Mouse (Mus musculus) kidney, embryonic 14.5 days (tissue): Measurements from ENCODE around the gene Gm28308. TPM values are rescaled to one million over a fixed set of nuclear protein-coding genes. Genes with fewer than 3 reads are reported as not detected.

Experiments
- ATAC-seq: fragments of 200-750 bp; cut with Nextera tagmentation; 2 replicates; pipeline ENCODE4 v1.8.0; 2017; ENCODE audit warnings: moderate number of reproducible peaks, mild to moderate bottlenecking, moderate TSS enrichment, moderate library complexity; ENCODE audit not compliant: low FRiP score, low TSS enrichment
- H3K27ac ChIP-seq: fragments of 300-500 bp; sonication (generic); 2 replicates; pipeline ENCODE4 v1.5.1; 2014; ENCODE audit warnings: low read depth, mild to moderate bottlenecking, low read length, moderate library complexity, mixed read lengths
- H3K27me3 ChIP-seq: fragments of 300-500 bp; sonication (generic); 2 replicates; pipeline ENCODE4 v1.6.1; 2014; ENCODE audit warnings: mild to moderate bottlenecking, low read length; ENCODE audit not compliant: control insufficient read depth, insufficient read depth
- H3K36me3 ChIP-seq: fragments of 300-500 bp; sonication (generic); 2 replicates; pipeline ENCODE4 v1.6.1; 2014; ENCODE audit warnings: low read length, mixed read lengths; ENCODE audit not compliant: control insufficient read depth, insufficient read depth
- H3K4me1 ChIP-seq: fragments of 300-500 bp; sonication (generic); 2 replicates; pipeline ENCODE4 v1.6.1; 2014; ENCODE audit warnings: low read length, mixed read lengths; ENCODE audit not compliant: control insufficient read depth, insufficient read depth
- H3K4me2 ChIP-seq: fragments of 300-500 bp; sonication (generic); replicated peaks from 2 replicates; pipeline ENCODE4 v1.6.1; 2014; ENCODE audit warnings: low read depth, mild to moderate bottlenecking, low read length
- H3K4me3 ChIP-seq: fragments of 300-500 bp; sonication (generic); 2 replicates; pipeline ENCODE4 v1.5.1; 2014; ENCODE audit warnings: mild to moderate bottlenecking, low read length
- H3K9ac ChIP-seq: fragments of 300-500 bp; sonication (generic); 2 replicates; pipeline ENCODE4 v1.6.1; 2014; ENCODE audit warnings: low read depth, mild to moderate bottlenecking, low read length, moderate library complexity
- H3K9me3 ChIP-seq: fragments of 300-500 bp; sonication (generic); 2 replicates; pipeline ENCODE4 v1.6.1; 2016; ENCODE audit warnings: low read length; ENCODE audit not compliant: control insufficient read depth
- WGBS: fragments of 180-500 bp; shearing (Covaris S2); extraction: QIAGEN DNeasy Blood & Tissue Kit; methylation state at CpG from one replicate; pipeline ENCODE4 v1.1.7; 2014; 5-methylcytosine and 5-hydroxymethylcytosine counted together
- polyA plus RNA-seq: library from polyadenylated mRNA; unstranded; fragments of >200 nt; fragmentation: Nextera tagmentation; extraction: Ambion mirVana; gene quantifications from 2 replicates; pipeline ENCODE4 v1.2.1, GENCODE M21; 2014

Gene Gm28308
- polyA plus RNA-seq, 1 experiment from 2014 or later = not detected

- peak overlapping the region; percentile 91 for H3K9ac ChIP-seq
- peaks cover 51% of the 10 kb centered on the region for H3K36me3 ChIP-seq
- no peaks in the 10 kb centered on the region; the same call in 1 of the 2 replicates for H3K27me3 ChIP-seq
- no peak for ATAC-seq
- H3K27ac ChIP-seq = peak overlapping the region; percentile 76
- peaks cover 71% of the 10 kb centered on the region for H3K4me1 ChIP-seq
- H3K9me3 ChIP-seq = no peaks in the 10 kb centered on the region
- peak overlapping the region; percentile 65 for H3K4me3 ChIP-seq
- H3K4me2 ChIP-seq = peak overlapping the region; percentile 97
- 6% methylated on average over 55 of the region's 55 CpGs for WGBS
Measured at GRCm38 (mm10) chr6:52205638-52206621, 7.2 kb downstream of the Gm28308 start.

- H3K9me3 ChIP-seq = no peaks in the 10 kb centered on the region
- ATAC-seq = no peak
- H3K36me3 ChIP-seq = peaks cover 55% of the 10 kb centered on the region
- peak overlapping the region; percentile 76 for H3K27ac ChIP-seq
- peak overlapping the region; percentile 65 for H3K4me3 ChIP-seq
- peak overlapping the region; percentile 91 for H3K9ac ChIP-seq
- no peaks in the 10 kb centered on the region; the same call in 1 of the 2 replicates for H3K27me3 ChIP-seq
- H3K4me2 ChIP-seq = peak overlapping the region; percentile 97
- WGBS = 6% methylated on average over 14 of the region's 14 CpGs
- H3K4me1 ChIP-seq = peaks cover 78% of the 10 kb centered on the region
Measured at GRCm38 (mm10) chr6:52205221-52205620, 7.9 kb downstream of the Gm28308 start.

- WGBS = under 1% methylated on average over 65 of the region's 65 CpGs
- H3K4me2 ChIP-seq = peak within 1 kb of the TSS; percentile 97
- H3K27ac ChIP-seq = peak within 1 kb of the TSS; percentile 88
- peaks cover 55% of the 10 kb centered on the region for H3K36me3 ChIP-seq
- peak within 1 kb of the TSS; percentile 91 for H3K9ac ChIP-seq
- H3K9me3 ChIP-seq = no peaks in the 10 kb centered on the region
- peak within 1 kb of the TSS; percentile 65 for H3K4me3 ChIP-seq
- ATAC-seq = peak; percentile 70
- peaks cover 76% of the 10 kb centered on the region for H3K4me1 ChIP-seq
- H3K27me3 ChIP-seq = no peaks in the 10 kb centered on the region; the same call in 1 of the 2 replicates
Measured at GRCm38 (mm10) chr6:52204050-52204752, 8.9 kb downstream of the Gm28308 start, which contains the start of gene Hoxa5. Gene Hoxa5, minus strand, starts transcription at chr6:52204587.

GRCm38 (mm10) chr6:52203371-52204049 lies 9.6 kb downstream of the Gm28308 start:
- Histone ChIP-seq H3K27me3 (no peaks in the 10 kb centered on the region; the same call in 1 of the 2 replicates), H3K4me2 (peak overlapping the region; percentile 97), H3K9ac (peak overlapping the region; percentile 91), H3K27ac (peak overlapping the region; percentile 88), H3K36me3 (peaks cover 55% of the 10 kb centered on the region), H3K4me1 (peaks cover 75% of the 10 kb centered on the region), H3K9me3 (no peaks in the 10 kb centered on the region), H3K4me3 (peak overlapping the region; percentile 65)
- ATAC-seq = no peak
- WGBS = under 1% methylated on average over 45 of the region's 46 CpGs

- H3K4me1 ChIP-seq = peaks cover 79% of the 10 kb centered on the region
- H3K4me2 ChIP-seq = peak overlapping the region; percentile 97
- H3K9me3 ChIP-seq = no peaks in the 10 kb centered on the region
- ATAC-seq = no peak
- WGBS = 2% methylated on average over 10 of the region's 10 CpGs
- H3K4me3 ChIP-seq = peak overlapping the region; percentile 65
- peaks cover 55% of the 10 kb centered on the region for H3K36me3 ChIP-seq
- H3K27me3 ChIP-seq = no peaks in the 10 kb centered on the region; the same call in 1 of the 2 replicates
- H3K27ac ChIP-seq = peak overlapping the region; percentile 88
- H3K9ac ChIP-seq = peak overlapping the region; percentile 91
Measured at GRCm38 (mm10) chr6:52203121-52203370, 10.1 kb downstream of the Gm28308 start.

- H3K4me1 ChIP-seq = peaks cover 78% of the 10 kb centered on the region
- no peaks in the 10 kb centered on the region for H3K9me3 ChIP-seq
- H3K4me2 ChIP-seq = peak overlapping the region; percentile 97
- ATAC-seq = no peak
- H3K4me3 ChIP-seq = peak overlapping the region; percentile 65
- 11% methylated on average over 22 of the region's 22 CpGs for WGBS
- H3K36me3 ChIP-seq = peaks cover 55% of the 10 kb centered on the region
- peak overlapping the region; percentile 91 for H3K9ac ChIP-seq
- peak overlapping the region; percentile 88 for H3K27ac ChIP-seq
- no peaks in the 10 kb centered on the region; the same call in 1 of the 2 replicates for H3K27me3 ChIP-seq
Measured at GRCm38 (mm10) chr6:52202362-52203120, 10.6 kb downstream of the Gm28308 start.

GRCm38 (mm10) chr6:52201269-52201668 lies 11.9 kb downstream of the Gm28308 start:
- 35% methylated on average over 1 of the region's 1 CpGs for WGBS
- Histone ChIP-seq H3K4me1 (peaks cover 75% of the 10 kb centered on the region), H3K4me2 (peak overlapping the region; percentile 19), H3K27ac (peak overlapping the region; percentile 78; the same call in 1 of the 2 replicates), H3K9ac (peak overlapping the region; percentile 57), H3K27me3 (no peaks in the 10 kb centered on the region; the same call in 1 of the 2 replicates), H3K4me3 (peak overlapping the region; percentile 17; the same call in 1 of the 2 replicates), H3K9me3 (no peaks in the 10 kb centered on the region), H3K36me3 (peaks cover 49% of the 10 kb centered on the region)
- ATAC-seq = no peak

- H3K4me2 ChIP-seq = peak overlapping the region; percentile 19
- H3K27ac ChIP-seq = peak overlapping the region; percentile 78
- ATAC-seq = no peak
- peak overlapping the region; percentile 17; the same call in 1 of the 2 replicates for H3K4me3 ChIP-seq
- H3K36me3 ChIP-seq = peaks cover 44% of the 10 kb centered on the region
- no peaks in the 10 kb centered on the region; the same call in 1 of the 2 replicates for H3K27me3 ChIP-seq
- H3K9ac ChIP-seq = peak overlapping the region; percentile 57
- no peaks in the 10 kb centered on the region for H3K9me3 ChIP-seq
- peaks cover 75% of the 10 kb centered on the region for H3K4me1 ChIP-seq
- WGBS = 21% methylated on average over 10 of the region's 10 CpGs
Measured at GRCm38 (mm10) chr6:52200751-52201250, 12.3 kb downstream of the Gm28308 start.
